Mouse (Mus musculus) left cerebral cortex, postnatal 4 days (tissue): ENCODE results near the gene Fryl. TPM values are rescaled to one million over a fixed set of nuclear protein-coding genes. Genes with fewer than 3 reads are reported as not detected.

ENCODE experiments used
- DNase-seq: peaks from one replicate; pipeline ENCODE4 v3.0.0-alpha.2; 2022
- intact Hi-C: fragments of 180-260 bp; cut with DNase I; formaldehyde crosslinking; loops from one replicate; pipeline ENCODE4 v1.15.1; 2025
- total RNA-seq, 2 experiments: library from RNA; stranded (reverse); gene quantifications; 2 replicates each; pipeline ENCODE4 v1.2.3; 2021

Gene Fryl
- 10 to 100 TPM; 69.6 to 81.4 TPM for total RNA-seq

DNA sequence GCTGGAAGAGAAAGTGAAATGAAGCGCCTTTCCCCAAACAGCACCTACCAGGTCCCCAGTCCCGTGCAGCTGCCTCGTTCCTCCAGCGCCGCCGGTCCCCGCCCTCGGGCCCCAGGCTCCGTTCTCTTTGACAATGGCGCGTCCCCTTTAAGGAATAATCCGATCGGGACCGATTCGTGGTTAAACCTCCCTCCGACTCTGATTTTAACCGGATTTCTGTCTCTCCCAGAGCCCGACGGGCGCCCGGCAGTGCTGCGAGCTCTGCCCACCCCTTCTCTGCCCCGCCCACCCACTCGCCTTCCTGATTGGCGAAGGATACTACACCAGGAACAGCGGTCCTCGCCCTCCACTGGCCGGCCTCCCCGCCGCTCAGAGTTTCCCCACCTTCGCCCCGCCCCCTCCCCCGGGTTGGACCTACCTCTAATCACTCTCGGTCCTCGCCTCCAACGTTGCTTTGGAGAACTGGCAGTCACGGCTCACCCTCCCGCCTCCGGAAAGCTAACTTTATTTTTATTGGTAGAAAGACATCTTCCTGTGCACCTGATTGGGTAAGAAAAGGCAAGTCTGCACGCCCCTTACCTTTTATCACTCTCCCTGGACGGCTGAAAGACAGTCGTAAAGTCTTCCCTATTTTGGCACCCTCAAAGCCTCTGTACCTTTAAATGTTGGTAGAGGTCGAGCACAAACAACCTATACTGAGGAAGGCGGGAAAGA, at the start of gene Fryl:
Fryl (minus strand) TSS at position 268 of the 714 bp plus-strand sequence.
- intact Hi-C loops: loop anchor here (5.0 kb wide), 1 partner anchor 124 kb away; no protein-coding TSS in a partner anchor
- peak; percentile 100 for DNase-seq

DNA sequence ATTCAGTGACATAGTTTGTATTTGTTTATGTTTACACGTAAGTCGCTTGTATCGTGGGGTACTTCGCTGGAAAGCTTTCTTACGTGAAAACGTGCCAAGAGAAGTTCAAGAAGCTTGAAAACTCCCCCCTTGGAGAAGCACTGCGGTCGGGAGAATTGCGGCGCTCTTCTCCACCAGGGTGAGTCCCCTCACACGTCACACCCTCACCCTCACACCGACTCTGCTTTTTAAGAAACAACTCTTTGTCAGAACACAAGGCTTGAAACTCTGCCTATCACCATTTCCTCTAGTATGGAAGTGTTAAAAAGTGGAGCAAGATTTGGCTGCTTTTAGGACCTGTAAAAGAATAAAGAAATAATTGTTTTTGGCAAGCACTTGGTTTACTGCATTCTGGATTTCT, 48.1 kb upstream of the Fryl start:
- intact Hi-C loops: no loop called here

DNA sequence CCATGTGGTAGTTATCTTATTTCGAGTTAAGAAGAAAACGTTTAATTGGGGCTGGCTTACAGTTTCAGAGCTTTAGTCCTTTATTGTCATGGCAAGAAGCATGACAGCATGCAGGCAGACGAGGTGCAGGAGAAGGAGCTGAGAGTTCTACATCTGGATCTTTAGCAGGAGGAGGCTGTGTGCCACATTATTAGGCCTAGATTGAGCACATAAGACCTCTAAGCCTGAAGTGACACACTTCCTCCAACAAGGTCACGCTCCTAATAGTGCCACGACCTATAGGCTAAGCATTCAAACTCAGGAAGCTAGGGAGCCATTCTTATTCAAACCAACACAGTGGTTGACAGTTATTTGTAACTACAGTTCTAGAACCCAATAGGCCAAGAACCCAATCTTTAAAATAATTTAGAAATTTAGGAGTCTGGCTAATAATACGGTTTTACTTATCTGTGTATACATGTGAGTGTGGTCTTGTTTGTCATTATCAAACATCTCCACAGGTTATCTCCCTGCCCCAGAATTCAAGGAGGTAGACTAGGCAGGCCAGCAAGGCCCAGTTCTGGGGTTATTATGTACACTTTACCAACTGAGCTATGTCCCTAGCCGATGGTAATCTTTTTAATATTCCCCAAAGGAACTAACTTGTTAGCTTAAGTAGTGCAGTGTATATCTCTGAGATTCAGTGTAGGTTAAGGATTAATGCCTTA, 45.3 kb upstream of the Fryl start:
- no peak for DNase-seq
- intact Hi-C loops: no loop called here

More for the DNA sequence above, 48.1 kb upstream of the Fryl start:
- DNase-seq: no peak

DNA sequence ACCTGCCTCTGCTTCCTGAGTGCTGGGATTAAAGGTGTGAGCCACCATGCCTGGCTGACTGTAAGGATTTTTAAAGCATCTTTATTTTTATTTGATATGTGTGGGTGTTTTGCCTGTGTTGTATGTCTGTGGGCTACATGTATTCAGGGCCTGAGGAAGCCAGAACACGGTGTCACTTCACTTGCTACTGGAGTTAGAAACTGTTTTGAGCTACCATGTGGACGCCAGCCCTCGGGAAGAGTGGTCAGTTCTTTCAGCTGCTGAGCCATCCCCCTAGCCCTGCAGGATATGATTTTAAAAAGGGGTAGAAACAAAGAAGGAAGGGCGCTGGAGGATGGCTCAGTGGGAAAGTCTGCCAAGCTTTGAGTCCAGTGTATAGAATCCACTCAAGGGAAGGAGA, 39.5 kb upstream of the Fryl start:
- intact Hi-C loops: loop anchor here (5.0 kb wide), 1 partner anchor 164 kb away; no protein-coding TSS in a partner anchor
- no peak for DNase-seq

DNA sequence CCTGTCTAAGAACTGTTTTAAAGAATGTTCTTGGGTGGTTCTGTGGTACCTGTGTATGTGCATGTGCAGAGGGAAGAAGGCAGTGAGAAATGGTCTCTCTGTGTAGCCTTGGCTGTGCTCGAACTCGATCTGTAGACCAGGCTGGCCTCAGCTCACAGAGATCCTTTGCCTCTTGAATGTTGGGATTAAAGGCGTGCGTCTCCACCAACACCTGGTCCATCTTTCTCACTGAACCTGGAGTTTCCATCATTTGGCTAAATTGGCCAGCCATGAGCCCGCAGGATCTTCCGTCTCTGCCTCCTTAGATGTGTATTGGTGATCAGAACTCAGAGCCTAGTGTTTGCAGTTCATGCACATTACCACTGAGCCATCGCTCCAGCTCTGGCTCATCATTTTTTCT, 38.6 kb upstream of the Fryl start:
- DNase-seq: no peak
- intact Hi-C loops: loop anchor here (5.0 kb wide), 1 partner anchor 163 kb away; no protein-coding TSS in a partner anchor

DNA sequence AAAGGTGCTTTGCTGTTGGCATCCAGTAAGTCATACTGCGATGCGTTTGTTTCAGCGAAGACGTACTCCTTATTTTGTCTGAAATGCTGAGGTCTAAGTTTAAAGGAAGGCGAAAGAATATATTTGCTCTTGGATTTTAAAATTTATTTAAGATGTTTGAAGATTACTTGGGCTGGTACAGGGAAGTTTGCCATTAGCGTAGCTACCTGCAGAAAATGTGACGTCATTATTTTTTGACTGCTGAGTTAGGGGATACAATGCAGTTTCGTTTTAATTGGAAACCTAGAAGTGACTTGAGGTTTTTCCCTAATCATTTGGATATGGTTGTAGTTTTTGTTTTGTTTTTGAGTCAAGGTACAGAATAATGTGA, 37.0 kb upstream of the Fryl start:
- no peak for DNase-seq
- intact Hi-C loops: no loop called here

DNA sequence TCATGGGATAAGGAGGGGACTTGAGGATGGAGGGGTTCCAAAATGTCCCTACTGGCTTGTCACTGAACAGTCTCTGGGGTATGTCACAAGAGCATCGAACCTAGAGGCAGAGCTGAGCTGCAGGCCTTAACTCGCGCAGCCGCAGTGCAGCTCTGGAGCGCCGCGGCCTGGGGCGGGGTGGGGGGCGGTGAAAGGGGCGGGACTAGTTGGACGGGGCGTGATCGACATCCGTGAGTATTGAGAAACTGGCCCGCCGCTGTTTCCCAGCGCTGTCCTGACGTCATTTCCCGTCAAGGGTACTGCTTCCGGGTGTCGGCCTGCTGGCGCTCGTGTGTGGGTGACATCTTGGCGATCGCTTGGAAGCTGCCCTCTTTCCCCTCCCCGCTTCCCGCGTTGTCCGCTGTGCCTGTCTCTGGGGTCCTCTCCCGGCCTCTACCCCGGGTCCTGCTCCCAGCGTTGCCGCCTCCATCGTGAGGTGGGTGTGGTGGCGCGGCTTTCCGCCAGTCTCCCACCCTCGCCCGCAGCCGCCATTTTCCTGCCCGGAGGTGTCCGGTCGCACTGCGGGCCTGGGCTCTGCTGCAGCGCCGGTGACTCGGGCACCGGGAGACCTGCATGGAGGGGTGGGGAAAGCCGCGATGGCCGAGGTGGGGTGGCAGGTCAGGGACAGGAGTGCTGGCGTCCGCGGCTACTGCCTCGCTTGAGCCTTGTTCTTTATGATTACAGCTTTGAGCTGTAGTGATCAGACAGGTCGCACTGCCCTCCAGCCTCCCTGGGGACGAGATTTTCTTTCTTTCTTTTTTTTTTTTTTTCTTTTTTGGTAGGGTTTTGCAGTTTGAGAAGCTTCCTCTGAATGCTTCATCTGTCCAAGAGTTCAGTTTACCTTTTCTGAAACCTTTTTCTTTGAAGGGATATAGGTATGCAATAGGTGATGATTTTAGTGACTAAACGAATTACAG, 36.4 kb upstream of the Fryl start, which contains the start of gene Ociad1:
Ociad1 (plus strand) TSS at position 283 of the 956 bp plus-strand sequence.
- intact Hi-C loops: no loop called here
- DNase-seq: peak; percentile 97

DNA sequence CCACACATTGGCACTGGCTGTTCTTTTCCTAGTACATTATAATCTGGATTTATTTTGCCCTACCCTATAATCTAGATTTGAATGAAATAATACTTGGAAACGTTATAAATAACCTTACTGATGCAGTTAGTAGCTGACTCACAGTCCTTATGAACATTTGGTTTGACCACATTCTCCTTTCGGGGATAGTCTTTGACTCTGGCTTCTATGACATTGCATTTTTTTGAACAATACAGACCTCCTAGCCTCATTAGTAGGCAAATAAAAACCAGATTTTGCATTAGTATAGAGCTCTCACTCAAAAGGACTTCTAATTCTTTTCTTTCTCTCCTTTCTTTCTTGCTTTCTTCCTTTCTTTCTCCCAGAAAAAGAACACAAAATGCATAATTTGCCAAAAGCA, 33.5 kb upstream of the Fryl start:
- no peak for DNase-seq
- intact Hi-C loops: no loop called here

DNA sequence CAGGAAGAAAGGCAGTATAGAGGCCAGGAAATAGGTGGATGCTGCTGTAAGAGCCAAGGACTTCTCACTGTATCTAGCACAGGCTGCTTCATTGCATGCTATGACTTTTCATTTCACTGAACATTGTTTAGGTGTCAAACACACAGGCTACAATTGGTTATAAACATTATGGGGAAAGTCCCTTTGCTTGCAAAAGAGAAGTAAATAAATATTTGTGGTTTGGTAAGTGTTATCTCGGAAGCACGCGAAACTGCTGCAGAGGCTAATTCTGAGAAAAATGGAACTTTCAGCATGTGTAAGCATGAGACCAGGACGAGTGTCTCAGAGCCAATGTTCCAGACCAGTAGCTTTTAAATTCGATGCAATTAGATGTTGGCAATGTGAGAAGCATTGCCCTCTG, 30.2 kb upstream of the Fryl start:
- no peak for DNase-seq
- intact Hi-C loops: no loop called here

DNA sequence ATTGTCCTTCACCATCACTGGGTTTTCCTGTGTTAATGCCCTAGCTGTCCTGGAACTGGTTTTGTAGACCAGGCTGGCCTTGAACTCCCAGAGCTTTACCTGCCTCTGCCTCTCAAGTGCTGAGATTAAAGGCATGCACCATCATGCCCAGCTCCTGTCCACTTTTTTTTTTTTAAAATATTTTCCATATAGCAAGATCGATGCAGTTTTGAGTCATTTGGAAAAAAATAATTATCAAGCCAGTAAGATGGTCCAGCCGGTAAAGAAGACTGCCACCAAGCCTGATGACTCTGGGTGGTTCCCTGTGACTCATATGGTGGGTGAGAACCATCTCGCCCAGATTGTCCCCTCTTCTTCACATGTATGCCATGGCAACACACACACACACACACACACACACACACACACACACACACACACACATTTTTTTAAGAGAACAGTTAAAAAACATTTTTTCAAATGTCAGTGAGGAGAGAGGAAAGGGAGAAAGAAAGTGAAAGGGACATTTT, 29.1 kb upstream of the Fryl start:
- intact Hi-C loops: no loop called here
- no peak for DNase-seq

DNA sequence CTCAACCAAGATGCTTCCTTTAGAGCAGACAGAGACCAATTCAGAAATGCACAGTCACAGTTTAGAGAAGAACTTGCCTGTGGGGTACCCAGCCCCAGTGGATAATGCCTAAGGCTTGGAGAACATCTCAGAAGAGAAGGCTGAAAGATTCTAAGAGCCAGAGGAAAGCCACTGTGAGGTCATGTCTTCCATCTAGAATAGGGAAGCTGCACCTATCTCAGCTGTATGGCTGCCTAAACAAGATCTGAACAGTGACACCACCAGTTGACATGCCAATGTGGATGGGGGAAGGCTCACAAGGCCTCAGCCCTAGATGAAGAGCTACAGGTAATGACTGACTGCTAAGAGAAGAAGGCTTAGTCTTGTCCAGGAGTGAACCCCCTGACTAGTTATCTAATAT, 27.6 kb upstream of the Fryl start:
- intact Hi-C loops: no loop called here
- no peak for DNase-seq

DNA sequence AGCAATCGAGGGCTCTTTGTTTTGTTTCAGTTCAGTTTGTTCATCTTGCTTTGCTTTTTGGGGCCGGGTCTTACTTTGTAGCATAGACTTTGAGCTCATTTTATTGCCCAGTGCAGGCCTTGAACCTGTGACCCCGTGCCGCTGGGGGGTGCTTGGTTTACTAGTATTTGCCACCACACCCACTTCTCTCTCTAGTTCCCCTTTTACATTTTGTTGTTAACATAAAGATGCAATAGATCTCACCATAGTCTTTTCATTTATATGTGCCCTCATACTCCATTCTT, 24.1 kb upstream of the Fryl start:
- intact Hi-C loops: no loop called here
- no peak for DNase-seq

DNA sequence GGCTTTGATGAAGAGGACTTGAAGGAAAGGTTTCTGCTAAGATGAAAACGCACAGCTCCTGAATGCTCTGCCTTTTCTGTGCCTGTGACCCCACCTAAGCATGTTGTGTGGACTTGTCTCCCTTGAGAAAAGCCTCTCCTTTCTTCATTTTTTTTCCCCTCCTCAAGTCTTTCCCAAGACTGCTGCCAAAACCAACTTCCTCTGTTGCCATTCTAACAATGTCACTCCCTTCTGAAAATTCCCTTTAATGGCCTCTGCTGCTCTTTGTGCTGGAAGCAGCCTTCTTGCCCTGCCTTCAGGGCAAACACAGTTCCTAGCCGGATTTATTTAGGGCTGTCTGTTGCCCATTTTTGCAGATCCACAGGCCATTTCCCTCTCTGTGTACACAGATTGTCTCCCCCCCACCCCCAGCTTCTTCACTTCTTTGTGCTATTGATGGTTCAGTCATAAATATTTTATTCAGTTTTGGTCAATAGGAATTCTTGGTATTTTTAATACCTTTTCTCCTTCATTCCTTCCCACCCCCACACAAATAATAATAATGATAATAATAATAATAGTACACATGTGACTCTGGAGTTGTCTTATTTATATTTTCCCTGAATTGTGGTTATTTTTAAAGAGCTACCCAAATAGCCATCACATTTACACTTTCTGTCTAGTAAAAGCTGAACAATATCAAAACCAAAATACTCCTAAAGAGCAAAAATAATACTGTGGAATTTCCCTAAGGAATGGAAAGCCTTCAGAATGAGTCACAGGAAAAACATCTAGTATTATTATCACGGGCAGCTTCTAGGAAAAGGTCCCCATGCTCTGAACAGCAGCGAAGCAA, 23.5 kb upstream of the Fryl start:
- DNase-seq: no peak
- intact Hi-C loops: no loop called here

DNA sequence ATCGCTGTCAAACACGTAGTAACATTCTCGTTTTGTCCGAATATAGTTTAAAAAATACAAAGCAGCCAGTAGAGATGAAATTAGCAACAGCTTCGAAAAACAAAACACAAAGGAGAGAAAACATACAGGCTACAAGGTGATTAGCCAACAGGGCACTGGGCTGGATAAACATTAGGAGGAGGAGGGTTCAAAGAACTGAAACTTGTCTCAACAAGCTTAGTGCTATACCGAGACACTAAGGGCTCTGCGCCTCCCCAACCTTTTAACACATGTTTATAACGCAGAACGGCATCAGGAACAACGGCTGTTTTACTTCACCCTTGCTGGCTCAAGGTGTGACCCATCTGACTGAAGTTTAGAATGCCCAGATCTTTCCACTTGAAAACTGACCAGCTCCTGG, 22.8 kb upstream of the Fryl start:
- no peak for DNase-seq
- intact Hi-C loops: no loop called here

DNA sequence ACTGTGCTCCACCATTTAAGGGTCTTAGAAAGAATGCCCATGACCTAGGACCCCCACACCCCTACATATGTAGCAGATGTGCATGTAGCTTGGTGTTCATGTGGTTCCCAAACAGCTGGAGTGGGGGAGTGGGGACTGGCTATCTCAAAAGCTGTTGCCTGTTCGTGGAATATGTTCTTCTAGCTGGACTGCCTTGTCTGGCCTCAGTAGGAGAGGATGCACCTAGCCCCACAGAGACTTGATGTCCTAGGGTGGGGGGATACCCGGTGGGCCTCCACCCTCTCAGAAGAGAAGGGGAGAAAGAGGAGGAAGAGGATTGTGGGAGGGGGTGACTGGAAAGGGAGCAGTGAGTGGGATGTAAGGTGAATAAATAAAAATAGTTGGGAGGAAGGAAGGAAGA, 18.5 kb upstream of the Fryl start:
- intact Hi-C loops: loop anchor here (1.0 kb wide), 1 partner anchor 38 kb away; no protein-coding TSS in a partner anchor
- no peak for DNase-seq

DNA sequence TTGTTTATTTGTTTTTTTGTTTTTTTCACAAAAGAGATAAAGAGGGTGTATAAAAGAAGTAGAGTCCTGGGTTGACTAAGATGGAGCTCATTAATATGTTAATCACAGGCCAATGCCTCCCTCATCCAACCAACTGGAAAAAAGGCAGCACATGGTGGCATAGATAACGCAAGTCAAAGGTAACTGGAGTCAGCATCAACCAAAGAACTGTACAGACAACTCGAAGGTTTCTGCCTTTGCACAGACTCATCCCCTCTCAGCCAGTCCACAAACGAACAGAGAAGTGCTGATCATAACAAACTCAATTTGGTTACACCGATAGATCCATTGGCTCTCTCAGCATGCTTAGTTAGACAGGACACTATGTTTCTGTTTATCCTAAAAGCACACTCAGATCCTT, 16.8 kb upstream of the Fryl start:
- intact Hi-C loops: no loop called here
- no peak for DNase-seq

DNA sequence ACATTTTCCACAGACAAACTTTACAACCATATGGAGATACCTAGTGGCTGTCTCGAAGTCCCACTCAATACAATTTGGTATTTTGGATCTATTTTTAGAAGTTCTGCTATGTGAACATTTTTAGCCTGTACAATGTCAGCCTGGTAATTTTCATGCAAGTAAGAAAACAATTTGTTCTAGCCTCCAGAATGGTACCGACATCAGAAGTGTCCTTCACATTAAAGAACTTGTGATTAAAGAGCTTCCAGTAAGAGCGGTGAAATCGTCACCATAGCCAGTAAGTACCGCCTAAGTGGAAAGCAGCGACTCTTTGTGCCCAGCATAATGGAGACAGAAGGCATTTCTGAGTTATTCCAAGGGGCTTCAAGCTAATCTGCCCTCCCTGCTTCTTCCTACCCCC, 14.2 kb upstream of the Fryl start:
- intact Hi-C loops: no loop called here
- no peak for DNase-seq

DNA sequence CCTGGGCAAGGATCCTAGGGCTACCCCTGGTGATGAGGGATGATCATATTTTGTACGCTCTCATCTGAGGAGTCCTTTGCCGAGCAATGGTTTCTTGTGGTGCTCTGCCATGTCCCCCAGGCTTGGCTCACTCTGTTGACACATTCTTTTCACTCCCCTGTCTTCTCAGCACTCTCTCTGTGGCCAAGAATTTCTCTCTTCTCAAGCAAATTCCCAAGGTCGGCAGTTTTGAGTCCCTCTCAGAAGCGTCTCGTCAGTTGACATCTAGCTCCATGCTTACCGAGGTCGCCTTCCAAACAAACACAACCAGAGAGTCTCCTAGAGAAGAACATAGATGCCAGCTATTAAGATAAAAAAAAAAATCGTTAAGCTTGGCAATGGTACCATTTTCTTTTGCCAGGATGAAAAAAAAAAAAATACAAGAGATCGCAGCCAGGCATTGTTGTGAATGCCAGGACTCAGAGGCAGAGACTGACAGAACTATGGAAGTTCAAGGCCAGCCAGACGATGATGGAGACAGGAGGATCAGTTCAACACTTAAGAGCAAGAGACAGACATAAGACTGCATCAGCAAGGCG, 12.3 kb upstream of the Fryl start:
- intact Hi-C loops: no loop called here
- DNase-seq: no peak

DNA sequence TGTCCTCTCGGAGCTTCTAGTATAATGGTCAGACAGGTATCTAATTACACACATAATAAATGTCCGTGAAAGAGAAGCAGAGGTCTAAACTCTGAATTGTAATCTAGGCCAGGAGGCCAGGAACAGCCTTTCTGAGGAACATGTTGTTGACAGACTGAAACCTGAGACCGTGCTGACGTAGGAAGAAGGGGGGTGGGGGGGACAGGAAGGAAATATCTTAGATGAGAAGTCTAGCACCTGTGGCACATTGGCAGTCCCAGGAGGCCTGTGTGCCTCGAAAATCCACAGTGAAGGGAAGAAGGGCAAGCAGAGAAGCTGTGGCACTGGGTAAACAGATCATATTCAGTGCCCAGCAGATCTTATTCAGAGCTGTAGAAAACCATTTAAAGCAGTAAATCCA, 9.0 kb upstream of the Fryl start:
- intact Hi-C loops: no loop called here
- DNase-seq: no peak

DNA sequence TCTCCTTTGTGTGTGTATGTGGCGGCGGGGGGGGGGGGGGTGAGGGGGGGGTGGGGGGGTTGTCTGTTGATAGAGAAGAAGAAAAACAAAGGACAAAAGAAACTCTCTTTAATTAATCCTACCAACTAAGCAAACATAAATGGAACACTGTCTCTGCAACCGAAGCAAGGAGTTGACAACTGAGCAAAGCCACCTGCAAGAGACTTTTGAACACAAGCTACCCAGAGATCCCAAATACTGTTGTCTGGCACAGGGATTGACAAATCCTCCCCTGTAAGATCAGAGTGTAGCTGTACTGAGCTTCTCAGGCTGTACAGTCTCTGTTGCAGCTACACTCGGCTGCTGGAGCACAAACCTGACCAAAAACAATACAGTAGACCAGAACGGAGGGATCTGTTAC, 7.7 kb upstream of the Fryl start:
- intact Hi-C loops: no loop called here
- DNase-seq: no peak
